Mouse (Mus musculus) NIH3T3 (cell line): Measurements from ENCODE around the gene Cacfd1.

Experiments used
- DNase-seq: peaks from one replicate; pipeline ENCODE4 v3.0.0-alpha.2; 2012; ENCODE audit warnings: low read depth

The Cacfd1 gene

DNA sequence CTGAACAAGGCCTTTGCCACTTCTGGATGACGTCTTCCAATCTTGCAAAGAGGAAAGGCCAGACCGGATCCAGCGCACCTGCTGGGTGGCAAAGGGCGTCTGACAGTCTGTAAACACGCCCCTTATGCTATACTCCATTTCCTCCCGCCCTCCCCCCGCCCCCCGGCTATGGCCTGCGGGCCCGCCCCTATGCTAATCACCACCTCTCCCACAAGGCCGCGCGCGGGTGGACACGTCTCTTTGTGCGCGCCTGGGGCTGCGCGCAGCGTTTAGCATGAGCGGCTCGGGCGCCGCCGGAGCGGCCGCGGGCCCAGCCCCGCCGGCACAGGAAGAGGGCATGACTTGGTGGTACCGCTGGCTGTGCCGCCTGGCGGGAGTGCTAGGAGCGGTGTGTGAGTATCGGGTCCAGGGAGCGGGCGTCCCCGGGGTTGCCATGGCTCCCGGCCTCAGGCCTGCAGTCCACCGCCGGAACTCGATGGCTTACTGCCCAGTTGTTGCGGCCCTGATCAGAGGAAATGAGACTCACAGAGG, at the start of gene Cacfd1:
Gene Cacfd1, plus strand, starts transcription at position 213 of the 531 bp plus-strand sequence.
- peak; percentile 94 for DNase-seq

DNA sequence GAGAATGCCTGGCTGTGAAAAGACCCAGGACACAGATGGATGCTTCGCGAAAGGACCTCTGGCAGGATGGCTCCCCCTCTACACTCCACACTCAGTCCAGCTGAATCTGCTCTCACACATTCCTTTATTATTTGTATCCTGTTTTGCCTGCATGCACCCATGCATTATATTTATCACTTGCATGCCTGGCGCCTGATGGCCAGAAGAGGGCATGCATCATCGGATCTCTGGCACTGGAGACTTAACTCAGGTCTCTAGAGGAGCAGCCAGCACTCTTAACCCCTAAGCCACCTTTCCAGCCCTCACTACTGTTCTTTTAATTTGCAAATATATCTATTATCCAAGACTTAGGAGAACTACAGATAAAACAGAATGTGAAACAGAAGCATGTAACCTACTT, 49.0 kb upstream of the Cacfd1 start:
- peak; percentile 44 for DNase-seq

GRCm38 (mm10) chr2:26963923-26964723, 45.6 kb upstream of the Cacfd1 start, which contains the start of gene Rexo4:
Gene Rexo4 (minus strand): TSS chr2:26964386.
- DNase-seq: peak; percentile 98

GRCm38 (mm10) chr2:26964724-26965370, 44.9 kb upstream of the Cacfd1 start:
- DNase-seq: no peak

DNA sequence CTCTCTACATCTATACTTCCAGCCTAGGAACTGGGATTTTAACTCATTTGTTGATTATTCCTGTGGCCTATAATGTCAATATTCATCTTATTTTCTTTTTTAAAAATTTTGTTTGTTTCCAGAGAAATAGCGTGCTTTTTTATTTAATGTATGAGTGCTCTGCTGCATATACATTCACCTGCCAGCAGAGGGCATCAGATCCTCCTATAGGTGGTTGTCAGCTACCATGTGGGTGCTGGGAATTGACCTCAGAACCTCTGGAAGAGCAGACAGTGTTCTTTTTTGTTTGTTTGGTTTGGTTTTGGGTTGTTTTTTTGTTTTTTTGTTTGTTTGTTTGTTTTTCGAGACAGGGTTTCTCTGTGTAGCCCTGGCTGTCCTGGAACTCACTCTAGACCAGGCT, 42.5 kb upstream of the Cacfd1 start:
- no peak for DNase-seq

GRCm38 (mm10) chr2:26973116-26973515, 36.6 kb upstream of the Cacfd1 start, which contains the start of gene Adamts13:
Gene Adamts13 (plus strand): TSS chr2:26973416.
- no peak for DNase-seq

GRCm38 (mm10) chr2:26973960-26974359, 35.8 kb upstream of the Cacfd1 start:
- DNase-seq: no peak

DNA sequence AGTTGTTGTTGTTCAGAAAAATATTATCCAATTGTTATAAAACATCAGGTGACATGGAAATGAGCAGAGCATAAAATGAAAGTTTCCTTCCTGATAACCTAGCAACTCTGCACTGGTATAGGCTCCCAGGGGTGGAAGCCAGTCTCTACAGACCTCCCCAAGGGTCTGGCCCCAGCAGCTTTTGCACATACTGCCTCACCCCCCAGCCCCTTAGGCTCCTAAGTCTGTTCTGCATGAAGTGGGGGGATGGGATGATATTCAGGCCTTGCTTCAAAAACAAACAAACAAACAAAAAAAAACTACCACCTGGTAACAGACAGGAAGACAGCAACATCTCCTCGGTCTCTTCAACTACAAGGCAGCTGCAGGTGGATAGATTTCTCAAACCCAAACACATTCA, 29.4 kb upstream of the Cacfd1 start:
- DNase-seq: no peak

GRCm38 (mm10) chr2:26984179-26984578, 25.5 kb upstream of the Cacfd1 start:
- DNase-seq: no peak

- DNase-seq: no peak
Measured at GRCm38 (mm10) chr2:26984640-26985039, 25.1 kb upstream of the Cacfd1 start.

DNA sequence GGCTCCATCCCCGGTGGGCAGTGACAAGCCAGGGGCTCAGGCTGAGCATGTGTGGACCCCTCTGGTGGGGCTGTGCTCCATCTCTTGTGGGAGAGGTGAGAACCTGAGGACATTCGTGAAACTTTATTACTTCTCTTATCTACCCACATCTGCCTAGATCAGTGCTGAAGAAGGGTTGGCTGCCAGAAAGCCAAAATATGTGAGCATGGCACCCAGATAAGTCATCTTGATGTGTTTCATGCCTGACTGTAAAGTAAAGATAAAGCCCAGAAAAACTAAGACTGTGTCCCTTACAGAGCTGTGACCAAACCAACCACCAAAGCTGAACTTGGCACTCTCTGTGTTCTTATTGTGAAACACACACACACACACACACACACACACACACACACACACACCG, 15.8 kb upstream of the Cacfd1 start:
- DNase-seq: no peak

DNA sequence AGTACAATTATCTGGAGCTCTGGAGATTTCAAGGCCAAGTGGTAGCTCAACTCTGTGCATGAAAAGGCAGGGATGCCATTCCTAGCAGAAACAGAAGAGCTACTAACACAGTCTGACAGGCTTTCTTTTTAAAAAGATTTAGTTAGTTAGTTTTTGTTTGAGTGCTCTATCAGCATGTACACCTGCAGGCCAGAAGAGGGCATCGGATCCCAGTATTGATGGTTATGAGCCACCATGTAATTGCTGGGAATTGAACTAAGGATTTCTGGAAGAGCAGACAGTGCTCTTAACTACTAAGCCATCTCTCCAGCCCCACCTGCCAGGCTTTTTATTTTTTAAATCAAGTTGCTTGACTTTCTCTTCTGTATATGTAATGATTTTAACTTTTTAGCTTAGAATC, 12.2 kb upstream of the Cacfd1 start:
- peak; percentile 18 for DNase-seq

- no peak for DNase-seq
Measured at GRCm38 (mm10) chr2:26997993-26998392, 11.7 kb upstream of the Cacfd1 start.

DNA sequence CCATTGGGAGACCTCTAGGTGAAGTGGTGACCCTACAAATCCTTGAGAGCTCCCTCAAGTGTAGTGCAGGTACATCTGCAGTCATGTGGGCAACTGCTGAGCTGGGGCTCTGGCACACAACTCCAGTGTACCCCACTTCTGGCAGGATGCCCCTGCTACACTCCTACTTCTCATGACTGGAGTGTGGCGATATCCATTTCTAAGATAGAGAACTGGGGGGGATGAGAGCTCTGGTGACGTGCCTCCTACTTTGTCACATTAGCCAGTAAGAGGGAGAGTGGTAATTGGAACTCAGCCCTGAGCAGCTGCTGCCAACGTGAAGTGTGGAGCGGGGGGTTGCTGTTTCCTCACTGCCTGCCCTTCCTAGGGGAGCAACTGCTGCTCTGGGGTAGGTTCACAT, 3.5 kb upstream of the Cacfd1 start:
- no peak for DNase-seq

- DNase-seq: no peak
Measured at GRCm38 (mm10) chr2:27007701-27008100, 2.0 kb upstream of the Cacfd1 start.

GRCm38 (mm10) chr2:27017802-27018201, 8.1 kb downstream of the Cacfd1 start:
- DNase-seq: peak; percentile 86

DNA sequence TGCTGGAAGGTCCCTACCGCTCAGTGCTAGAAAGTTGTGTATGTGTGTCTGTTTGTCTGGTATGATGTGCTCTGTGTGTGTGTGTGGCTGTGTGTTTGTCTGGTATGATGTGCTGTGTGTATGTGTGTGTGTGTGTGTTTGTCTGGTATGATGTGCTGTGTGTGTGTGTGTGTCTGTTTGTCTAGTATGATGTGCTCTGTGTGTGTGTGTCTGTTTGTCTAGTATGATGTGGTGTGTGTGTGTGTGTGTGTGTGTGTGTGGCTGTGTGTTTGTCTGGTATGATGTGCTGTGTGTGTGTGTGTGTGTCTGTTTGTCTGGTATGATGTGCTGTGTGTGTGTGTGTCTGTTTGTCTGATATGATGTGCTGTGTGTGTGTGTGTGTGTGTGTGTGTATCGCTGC, 9.8 kb downstream of the Cacfd1 start:
- DNase-seq: no peak

GRCm38 (mm10) chr2:27021103-27021502, 11.4 kb downstream of the Cacfd1 start:
- DNase-seq: no peak

DNA sequence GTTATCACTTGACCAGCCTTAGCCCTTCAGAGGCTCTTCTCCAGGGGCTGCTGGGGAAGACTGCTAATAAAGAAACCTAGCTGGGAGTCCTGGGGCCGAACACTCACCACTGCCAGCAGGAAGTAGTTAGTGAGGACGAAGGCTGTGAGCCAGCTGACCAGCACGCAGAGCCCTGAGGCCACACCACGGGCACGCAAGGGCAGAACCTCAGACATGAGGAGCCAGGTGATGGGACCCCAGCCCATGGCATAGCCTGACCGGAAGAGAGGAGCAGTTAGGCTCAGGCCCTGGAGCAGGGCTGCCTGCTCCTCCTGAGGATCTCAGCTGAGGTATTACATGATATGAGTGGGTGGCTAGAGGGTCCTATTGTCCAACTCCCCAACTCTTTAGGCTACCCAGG, 12.9 kb downstream of the Cacfd1 start:
- no peak for DNase-seq

DNA sequence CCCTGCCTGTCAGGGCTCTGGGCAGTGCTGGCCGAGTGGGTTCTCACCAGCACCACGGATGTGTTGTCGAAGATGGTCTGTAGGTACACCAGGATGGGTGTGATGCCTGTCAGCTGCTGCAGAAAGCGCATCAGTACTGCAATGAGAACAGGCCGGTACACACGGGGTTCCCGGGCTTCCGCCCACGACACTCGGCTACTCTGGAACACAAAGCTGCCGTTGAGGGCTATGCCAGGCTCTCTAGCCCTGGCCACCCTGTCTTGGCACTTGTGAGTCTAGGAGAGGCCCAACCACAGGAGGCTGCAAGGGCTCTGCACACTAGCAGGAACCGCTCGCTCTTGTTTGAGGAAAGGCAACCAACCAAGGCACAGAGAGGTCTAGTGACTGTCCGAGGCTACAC, 14.4 kb downstream of the Cacfd1 start:
- no peak for DNase-seq

- DNase-seq: no peak
Measured at GRCm38 (mm10) chr2:27025545-27025944, 15.8 kb downstream of the Cacfd1 start.

DNA sequence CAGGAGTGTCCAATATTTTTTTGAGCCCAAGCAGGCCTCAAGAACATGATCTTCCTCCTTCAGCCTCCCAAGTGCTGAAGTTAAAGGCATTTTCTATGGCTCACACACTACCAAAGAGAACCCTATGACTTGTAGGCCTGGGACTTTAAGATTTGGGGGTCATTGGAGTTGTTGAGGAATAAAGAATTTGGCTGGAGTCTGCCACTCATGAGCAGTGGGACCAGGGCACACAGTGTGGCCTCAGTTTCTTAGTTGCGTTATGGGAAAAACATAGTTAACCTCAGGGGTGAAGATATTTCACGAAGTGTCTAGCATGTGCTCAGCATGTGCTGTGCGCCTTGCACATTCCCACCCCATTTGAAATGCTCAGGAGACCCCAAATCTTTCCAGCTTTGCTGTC, 16.6 kb downstream of the Cacfd1 start:
- no peak for DNase-seq
